Mouse (Mus musculus): Measurements from ENCODE around the gene Ptx3. TPM values are rescaled to one million over a fixed set of nuclear protein-coding genes. Genes with fewer than 3 reads are reported as not detected.

Ptx3 gene
- 0.79 and 2.6 TPM in 2 replicates for total RNA-seq (2012; rRNA removed)

DNA sequence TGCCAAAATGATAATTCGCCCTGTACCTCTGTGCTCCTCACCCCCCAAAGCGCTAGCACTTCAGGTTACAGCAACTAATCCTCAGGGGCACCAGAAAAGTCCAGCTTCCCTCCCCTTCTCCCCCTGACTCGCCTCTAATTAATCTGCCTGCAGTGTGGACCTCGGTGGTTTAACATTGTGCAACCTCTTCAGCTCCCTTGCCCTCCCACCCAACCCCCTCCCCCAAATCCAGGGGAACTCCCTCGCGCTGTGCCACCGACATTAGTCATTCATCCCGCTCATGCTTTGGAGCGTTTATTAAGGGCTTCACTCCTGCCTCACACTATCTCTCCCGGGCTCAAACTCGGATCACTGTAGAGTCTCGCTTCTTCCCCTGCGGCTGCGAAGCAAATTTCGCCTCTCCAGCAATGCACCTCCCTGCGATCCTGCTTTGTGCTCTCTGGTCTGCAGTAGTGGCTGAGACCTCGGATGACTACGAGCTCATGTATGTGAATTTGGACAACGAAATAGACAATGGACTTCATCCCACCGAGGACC, at the start of gene Ptx3:
Gene Ptx3, plus strand, starts transcription at position 256 of the 537 bp plus-strand sequence.
- H3K9me3 ChIP-seq (ENCODE audit: control insufficient read depth, insufficient read depth, low read depth, low read length), result no peaks in the 10 kb centered on the region
- H3K27ac ChIP-seq (ENCODE audit: insufficient read depth, low read depth, low read length, poor library complexity, severe bottlenecking), result no peak within 1 kb of the TSS
- in situ Hi-C loops (cut with MboI; ENCODE audit: low sequenced_read_pairs in 2 of 2, unreplicated experiment in 2 of 2), result no loop called here
- H3K36me3 ChIP-seq (ENCODE audit: control insufficient read depth, insufficient read depth, low read length, poor library complexity, severe bottlenecking), result no peaks in the 10 kb centered on the region
- TF ChIP-seq ZC3H11A (IDR thresholded peaks at IDR 0.05; ENCODE audit: borderline replicate concordance, low read depth, low read length), result no peak
- TF ChIP-seq MAFK (IDR thresholded peaks at IDR 0.05; ENCODE audit: insufficient read depth, low read depth, low read length), result no peak
- TF ChIP-seq CHD2 (IDR thresholded peaks at IDR 0.05; ENCODE audit: low read depth, low read length), result no peak
- no peak for TF ChIP-seq HCFC1 (IDR thresholded peaks at IDR 0.05; ENCODE audit: borderline replicate concordance, insufficient read depth, low read length)
- no peak for TF ChIP-seq ZNF384 (IDR thresholded peaks at IDR 0.05; ENCODE audit: low read depth, low read length)
- peak within 1 kb of the TSS; percentile 46 for H3K9ac ChIP-seq (ENCODE audit: insufficient read depth, low read depth, low read length, poor library complexity, severe bottlenecking)
- peak; percentile 16 for DNase-seq (ENCODE audit: low read depth, low spot score)
- no peaks in the 10 kb centered on the region for H3K4me1 ChIP-seq (ENCODE audit: control insufficient read depth in 2 of 2, insufficient read depth in 2 of 2, low read length in 2 of 2, poor library complexity in 1 of 2)
- peak within 1 kb of the TSS; percentile 56 to 62 for H3K4me3 ChIP-seq (ENCODE audit: insufficient read depth in 1 of 2, low read depth in 1 of 2, low read length in 2 of 2, poor library complexity in 1 of 2, severe bottlenecking in 1 of 2)

DNA sequence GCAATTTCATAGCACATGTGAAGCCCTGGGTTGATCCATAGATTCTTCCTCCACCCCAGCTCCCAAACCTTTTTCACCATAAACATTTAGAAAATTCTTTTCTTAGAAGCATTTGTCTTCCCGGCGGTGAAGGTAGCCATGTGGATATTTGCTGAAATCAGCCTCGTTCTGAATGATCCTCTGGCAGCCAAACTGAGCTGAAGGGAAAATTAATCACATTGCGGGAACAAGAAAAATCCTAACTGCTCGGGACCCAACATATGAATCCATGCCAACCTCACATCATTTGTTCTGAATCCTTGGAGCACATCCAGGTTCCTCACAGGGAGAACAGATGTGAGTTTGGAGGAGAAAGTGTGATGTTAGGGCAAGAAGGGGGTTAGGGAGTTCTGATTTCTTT, 46.8 kb upstream of the Ptx3 start:
- Histone ChIP-seq H3K9me3 (ENCODE audit: control insufficient read depth, insufficient read depth, low read depth, low read length) (no peaks in the 10 kb centered on the region), H3K27ac (ENCODE audit: insufficient read depth, low read depth, low read length, poor library complexity, severe bottlenecking) (no peak overlapping the region), H3K36me3 (ENCODE audit: control insufficient read depth, insufficient read depth, low read length, poor library complexity, severe bottlenecking) (no peaks in the 10 kb centered on the region), H3K4me3 (ENCODE audit: insufficient read depth in 1 of 2, low read depth in 1 of 2, low read length in 2 of 2, poor library complexity in 1 of 2, severe bottlenecking in 1 of 2) (no peak overlapping the region), H3K9ac (ENCODE audit: insufficient read depth, low read depth, low read length, poor library complexity, severe bottlenecking) (no peak overlapping the region), H3K4me1 (ENCODE audit: control insufficient read depth in 2 of 2, insufficient read depth in 2 of 2, low read length in 2 of 2, poor library complexity in 1 of 2) (no peaks in the 10 kb centered on the region)
- no peak for DNase-seq (ENCODE audit: low read depth, low spot score)
- in situ Hi-C loops (cut with MboI; ENCODE audit: low sequenced_read_pairs in 2 of 2, unreplicated experiment in 2 of 2), result no loop called here
- TF ChIP-seq ZC3H11A (IDR thresholded peaks at IDR 0.05; ENCODE audit: borderline replicate concordance, low read depth, low read length) (no peak), MAFK (IDR thresholded peaks at IDR 0.05; ENCODE audit: insufficient read depth, low read depth, low read length) (no peak), HCFC1 (IDR thresholded peaks at IDR 0.05; ENCODE audit: borderline replicate concordance, insufficient read depth, low read length) (no peak), CHD2 (IDR thresholded peaks at IDR 0.05; ENCODE audit: low read depth, low read length) (no peak), ZNF384 (IDR thresholded peaks at IDR 0.05; ENCODE audit: low read depth, low read length) (no peak)

DNA sequence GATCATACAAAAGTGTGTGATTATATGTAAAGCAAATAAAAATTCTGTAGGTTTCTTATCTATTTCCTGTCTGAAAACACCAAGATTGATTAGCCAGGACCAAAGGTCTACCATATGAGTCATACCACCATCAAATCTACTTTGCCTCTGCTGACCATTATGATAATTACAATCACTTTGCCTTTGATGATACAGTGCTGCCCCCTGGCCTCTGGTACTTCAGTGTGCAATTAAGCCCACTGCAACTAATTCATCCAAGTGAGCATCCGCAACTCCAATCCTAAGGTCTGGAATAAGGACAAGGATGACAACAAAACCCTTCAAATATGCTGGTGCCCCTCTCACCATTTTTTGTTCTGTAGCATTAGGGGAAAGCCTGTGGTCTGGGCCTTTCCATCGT, 40.1 kb upstream of the Ptx3 start:
- Histone ChIP-seq H3K36me3 (ENCODE audit: control insufficient read depth, insufficient read depth, low read length, poor library complexity, severe bottlenecking) (no peaks in the 10 kb centered on the region), H3K4me1 (ENCODE audit: control insufficient read depth in 2 of 2, insufficient read depth in 2 of 2, low read length in 2 of 2, poor library complexity in 1 of 2) (no peaks in the 10 kb centered on the region), H3K9me3 (ENCODE audit: control insufficient read depth, insufficient read depth, low read depth, low read length) (no peaks in the 10 kb centered on the region), H3K4me3 (ENCODE audit: insufficient read depth in 1 of 2, low read depth in 1 of 2, low read length in 2 of 2, poor library complexity in 1 of 2, severe bottlenecking in 1 of 2) (no peak overlapping the region), H3K27ac (ENCODE audit: insufficient read depth, low read depth, low read length, poor library complexity, severe bottlenecking) (no peak overlapping the region), H3K9ac (ENCODE audit: insufficient read depth, low read depth, low read length, poor library complexity, severe bottlenecking) (no peak overlapping the region)
- in situ Hi-C loops (cut with MboI; ENCODE audit: low sequenced_read_pairs in 2 of 2, unreplicated experiment in 2 of 2), result no loop called here
- TF ChIP-seq CHD2 (IDR thresholded peaks at IDR 0.05; ENCODE audit: low read depth, low read length), result no peak
- no peak for TF ChIP-seq ZNF384 (IDR thresholded peaks at IDR 0.05; ENCODE audit: low read depth, low read length)
- TF ChIP-seq MAFK (IDR thresholded peaks at IDR 0.05; ENCODE audit: insufficient read depth, low read depth, low read length), result no peak
- TF ChIP-seq ZC3H11A (IDR thresholded peaks at IDR 0.05; ENCODE audit: borderline replicate concordance, low read depth, low read length), result no peak
- no peak for TF ChIP-seq HCFC1 (IDR thresholded peaks at IDR 0.05; ENCODE audit: borderline replicate concordance, insufficient read depth, low read length)
- no peak for DNase-seq (ENCODE audit: low read depth, low spot score)

DNA sequence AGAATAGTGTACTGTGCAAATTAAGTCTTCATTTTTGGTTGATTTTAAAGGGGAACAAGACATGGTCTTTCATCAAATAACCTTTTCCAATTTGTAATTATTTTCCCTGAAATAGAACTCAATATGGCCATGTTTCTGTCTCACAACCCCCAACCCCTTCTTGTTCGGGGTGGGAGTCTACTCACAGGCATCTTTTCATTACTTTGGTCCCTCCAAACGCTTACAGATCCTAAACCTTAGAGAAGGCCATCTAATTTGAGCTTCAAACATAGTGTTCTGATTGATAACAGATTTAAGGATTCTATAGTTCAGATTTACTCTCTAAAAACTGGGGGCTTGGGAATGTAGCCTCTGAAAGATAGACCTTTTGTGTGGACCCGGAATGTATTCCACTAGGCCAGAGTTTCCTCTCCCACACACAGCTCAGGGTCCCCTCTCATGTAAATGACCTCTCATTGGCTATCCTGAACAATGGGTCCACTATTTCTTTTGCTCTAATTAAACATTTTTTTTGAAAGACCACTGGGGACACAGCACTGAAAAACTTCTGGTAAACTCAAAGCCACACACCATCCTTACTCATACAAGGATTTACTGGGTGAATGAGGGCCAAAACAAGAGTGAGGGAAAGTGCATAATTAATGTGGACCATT, 25.7 kb upstream of the Ptx3 start:
- Histone ChIP-seq H3K4me3 (ENCODE audit: insufficient read depth in 1 of 2, low read depth in 1 of 2, low read length in 2 of 2, poor library complexity in 1 of 2, severe bottlenecking in 1 of 2) (no peak overlapping the region), H3K9me3 (ENCODE audit: control insufficient read depth, insufficient read depth, low read depth, low read length) (no peaks in the 10 kb centered on the region), H3K9ac (ENCODE audit: insufficient read depth, low read depth, low read length, poor library complexity, severe bottlenecking) (no peak overlapping the region), H3K4me1 (ENCODE audit: control insufficient read depth in 2 of 2, insufficient read depth in 2 of 2, low read length in 2 of 2, poor library complexity in 1 of 2) (no peaks in the 10 kb centered on the region), H3K36me3 (ENCODE audit: control insufficient read depth, insufficient read depth, low read length, poor library complexity, severe bottlenecking) (no peaks in the 10 kb centered on the region), H3K27ac (ENCODE audit: insufficient read depth, low read depth, low read length, poor library complexity, severe bottlenecking) (no peak overlapping the region)
- in situ Hi-C loops (cut with MboI; ENCODE audit: low sequenced_read_pairs in 2 of 2, unreplicated experiment in 2 of 2), result no loop called here
- TF ChIP-seq HCFC1 (IDR thresholded peaks at IDR 0.05; ENCODE audit: borderline replicate concordance, insufficient read depth, low read length) (no peak), ZC3H11A (IDR thresholded peaks at IDR 0.05; ENCODE audit: borderline replicate concordance, low read depth, low read length) (no peak), CHD2 (IDR thresholded peaks at IDR 0.05; ENCODE audit: low read depth, low read length) (no peak), MAFK (IDR thresholded peaks at IDR 0.05; ENCODE audit: insufficient read depth, low read depth, low read length) (no peak)
- DNase-seq (ENCODE audit: low read depth, low spot score), result no peak
